Mouse (Mus musculus) hindbrain, embryonic 11.5 days (tissue): ENCODE results near the gene Olfr1243. TPM values are rescaled to one million over a fixed set of nuclear protein-coding genes. Genes with fewer than 3 reads are reported as not detected.
"Not testable (repeated sequence)": the region's sequence is repeated elsewhere in the genome, so short reads cannot be mapped to it uniquely, and the experiment has no call there.

Source experiments
- ATAC-seq: fragments of 200-750 bp; cut with Nextera tagmentation; 2 replicates; pipeline ENCODE4 v1.8.0; 2017; ENCODE audit warnings: mild to moderate bottlenecking, moderate TSS enrichment, moderate library complexity; ENCODE audit not compliant: low FRiP score
- DNase-seq: peaks from one replicate; pipeline ENCODE4 v3.0.0-alpha.2; 2015; ENCODE audit warnings: low spot score
- H3K27ac ChIP-seq: fragments of 300-500 bp; sonication (generic); 2 replicates; pipeline ENCODE4 v1.5.1; 2014; ENCODE audit warnings: mild to moderate bottlenecking, low read depth, low read length
- H3K27me3 ChIP-seq: fragments of 300-500 bp; sonication (generic); 2 replicates; pipeline ENCODE4 v1.6.1; 2014; ENCODE audit warnings: mild to moderate bottlenecking, low read length, moderate library complexity, mixed read lengths; ENCODE audit not compliant: control insufficient read depth, insufficient read depth
- H3K36me3 ChIP-seq: fragments of 300-500 bp; sonication (generic); 2 replicates; pipeline ENCODE4 v1.6.1; 2014; ENCODE audit warnings: mild to moderate bottlenecking, low read length, moderate library complexity, mixed read lengths; ENCODE audit not compliant: control insufficient read depth, insufficient read depth
- H3K4me1 ChIP-seq: fragments of 300-500 bp; sonication (generic); replicated peaks from 2 replicates; pipeline ENCODE4 v1.6.1; 2014; ENCODE audit warnings: low read length, mixed read lengths; ENCODE audit not compliant: control insufficient read depth, insufficient read depth
- H3K4me2 ChIP-seq: fragments of 300-500 bp; sonication (generic); replicated peaks from 2 replicates; pipeline ENCODE4 v1.6.1; 2014; ENCODE audit warnings: mild to moderate bottlenecking, low read depth, low read length
- H3K4me3 ChIP-seq: fragments of 300-500 bp; sonication (generic); 2 replicates; pipeline ENCODE4 v1.5.1; 2014; ENCODE audit warnings: low read depth, low read length
- H3K9ac ChIP-seq: fragments of 300-500 bp; sonication (generic); 2 replicates; pipeline ENCODE4 v1.6.1; 2014; ENCODE audit warnings: low read depth, low read length
- H3K9me3 ChIP-seq: fragments of 300-500 bp; sonication (generic); 2 replicates; pipeline ENCODE4 v1.6.1; 2016; ENCODE audit warnings: low read length; ENCODE audit not compliant: control insufficient read depth
- WGBS: fragments of 180-500 bp; shearing (Covaris S2); extraction: QIAGEN DNeasy Blood & Tissue Kit; methylation state at CpG from one replicate; pipeline ENCODE4 v1.1.7; 2014; 5-methylcytosine and 5-hydroxymethylcytosine counted together
- polyA plus RNA-seq: library from polyadenylated mRNA; unstranded; fragments of >200 nt; fragmentation: Nextera tagmentation; extraction: Ambion mirVana; gene quantifications from 2 replicates; pipeline ENCODE4 v1.2.1, GENCODE M21; 2014

Gene Olfr1243
- polyA plus RNA-seq, result not detected in 2 replicates

- 91% methylated on average over 1 of the region's 1 CpGs for WGBS
- ATAC-seq (no peak), DNase-seq (no peak)
- Histone ChIP-seq H3K36me3 (no peaks in the 10 kb centered on the region), H3K9ac (no peak within 1 kb of the TSS), H3K27me3 (no peaks in the 10 kb centered on the region), H3K4me2 (no peak within 1 kb of the TSS), H3K4me1 (no peaks in the 10 kb centered on the region), H3K4me3 (no peak within 1 kb of the TSS), H3K9me3 (no peaks in the 10 kb centered on the region), H3K27ac (no peak within 1 kb of the TSS)
Measured at GRCm38 (mm10) chr2:89531387-89531786, at the start of gene Olfr1243. TSS of gene Olfr1243 (minus strand) at chr2:89531487.

GRCm38 (mm10) chr2:89578347-89578746 is 47.1 kb upstream of the Olfr1243 start, which contains the start of gene Olfr1245:
TSS of gene Olfr1245 (minus strand) at chr2:89578447.
- H3K4me1 ChIP-seq, result no peaks in the 10 kb centered on the region
- no peak within 1 kb of the TSS for H3K27ac ChIP-seq
- ATAC-seq (no peak), DNase-seq (no peak)
- H3K36me3 ChIP-seq, result no peaks in the 10 kb centered on the region
- no peaks in the 10 kb centered on the region for H3K9me3 ChIP-seq
- WGBS, result 90% methylated on average over 1 of the region's 1 CpGs
- H3K4me3 ChIP-seq, result no peak within 1 kb of the TSS
- H3K27me3 ChIP-seq, result no peaks in the 10 kb centered on the region
- H3K9ac ChIP-seq, result no peak within 1 kb of the TSS
- H3K4me2 ChIP-seq, result no peak within 1 kb of the TSS

GRCm38 (mm10) chr2:89562706-89563105 is 31.4 kb upstream of the Olfr1243 start:
- not testable (repeated sequence) for ATAC-seq, H3K4me3 ChIP-seq, H3K9me3 ChIP-seq, H3K36me3 ChIP-seq, H3K9ac ChIP-seq, H3K27me3 ChIP-seq, H3K4me2 ChIP-seq, H3K4me1 ChIP-seq, DNase-seq, H3K27ac ChIP-seq
- 65% methylated on average over 2 of the region's 2 CpGs for WGBS

DNA sequence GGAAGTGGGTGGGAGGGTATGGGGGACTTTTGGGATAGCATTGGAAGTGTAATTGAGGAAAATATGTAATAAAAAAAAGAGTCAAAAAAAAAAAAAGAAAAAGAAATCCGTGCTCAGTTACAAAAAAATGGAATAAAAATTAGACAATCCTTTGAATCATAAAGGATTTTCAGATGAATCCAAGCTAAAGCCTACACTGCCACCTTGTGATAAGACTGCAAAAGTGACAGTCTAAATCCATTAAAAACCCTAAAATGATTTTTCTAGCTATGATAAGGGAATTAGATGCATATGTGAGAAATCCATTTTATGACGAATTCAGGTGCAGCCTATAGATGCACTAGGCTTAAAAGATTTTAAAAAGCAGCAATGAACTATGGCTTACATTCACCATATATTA is 13.2 kb upstream of the Olfr1243 start:
- WGBS, result 64% methylated on average over 2 of the region's 2 CpGs
- no peak for ATAC-seq

DNA sequence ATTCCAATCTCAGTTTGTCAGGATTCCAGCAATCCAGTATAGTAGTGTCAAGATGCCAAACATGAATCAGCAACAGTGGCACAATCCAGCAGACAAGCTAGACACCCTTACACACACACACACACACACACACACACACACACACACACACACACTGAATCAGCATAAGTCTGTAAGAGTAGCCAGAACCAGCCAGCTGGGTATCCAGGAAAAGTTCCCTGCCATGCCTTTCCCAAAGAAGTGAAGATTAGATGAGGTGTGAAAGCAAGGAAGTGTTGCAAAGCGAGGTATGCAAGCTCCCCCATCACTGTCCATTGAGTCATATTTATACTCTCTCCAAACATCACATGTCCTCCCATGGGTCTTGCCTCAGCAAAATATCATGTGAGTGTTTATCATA is 8.6 kb upstream of the Olfr1243 start:
- H3K27ac ChIP-seq, result no peak overlapping the region
- H3K27me3 ChIP-seq, result no peaks in the 10 kb centered on the region
- H3K4me2 ChIP-seq, result no peak overlapping the region
- H3K4me1 ChIP-seq, result no peaks in the 10 kb centered on the region
- H3K4me3 ChIP-seq, result no peak overlapping the region
- ATAC-seq (no peak), DNase-seq (no peak)
- H3K9me3 ChIP-seq, result no peaks in the 10 kb centered on the region
- H3K9ac ChIP-seq, result no peak overlapping the region
- 71% methylated on average over 1 of the region's 1 CpGs for WGBS
- H3K36me3 ChIP-seq, result no peaks in the 10 kb centered on the region

More for the DNA sequence above, 13.2 kb upstream of the Olfr1243 start:
- H3K36me3 ChIP-seq, result no peaks in the 10 kb centered on the region
- H3K4me2 ChIP-seq, result no peak overlapping the region
- no peaks in the 10 kb centered on the region for H3K27me3 ChIP-seq
- H3K4me1 ChIP-seq, result no peaks in the 10 kb centered on the region
- H3K27ac ChIP-seq, result no peak overlapping the region
- no peak overlapping the region for H3K9ac ChIP-seq
- H3K9me3 ChIP-seq, result no peaks in the 10 kb centered on the region
- H3K4me3 ChIP-seq, result no peak overlapping the region
- DNase-seq, result peak; percentile 6

DNA sequence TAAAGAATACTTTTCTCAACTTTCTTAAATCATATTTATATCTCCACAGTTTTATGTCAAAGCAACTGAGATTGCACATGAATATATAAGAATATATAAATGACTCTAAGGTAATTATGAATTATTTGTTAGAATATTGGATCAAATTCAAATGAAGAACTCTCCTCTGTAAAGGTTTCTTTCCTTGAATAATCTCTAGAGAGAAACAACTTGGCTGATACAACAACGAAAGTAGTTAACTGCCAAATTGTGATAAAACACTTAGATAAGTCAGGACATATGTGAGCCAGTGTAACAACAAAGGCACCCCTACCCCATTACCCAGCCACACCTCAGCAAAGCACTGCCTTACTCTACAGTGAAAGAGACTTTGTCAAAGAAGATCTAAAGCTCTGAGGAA is 33.1 kb downstream of the Olfr1243 start, which contains the start of gene Olfr1242:
TSS of gene Olfr1242 (minus strand) at position 101 of the 400 bp plus-strand sequence.
- Histone ChIP-seq H3K4me3 (no peak within 1 kb of the TSS), H3K36me3 (no peaks in the 10 kb centered on the region), H3K27me3 (no peaks in the 10 kb centered on the region), H3K4me2 (no peak within 1 kb of the TSS), H3K4me1 (no peaks in the 10 kb centered on the region), H3K9me3 (no peaks in the 10 kb centered on the region), H3K27ac (no peak within 1 kb of the TSS), H3K9ac (no peak within 1 kb of the TSS)
- DNase-seq (no peak), ATAC-seq (no peak)
- WGBS, result 92% methylated on average over 1 of the region's 1 CpGs

- H3K27me3 ChIP-seq, result no peaks in the 10 kb centered on the region
- no peak within 1 kb of the TSS for H3K4me2 ChIP-seq
Measured at GRCm38 (mm10) chr2:89487026-89487425, 44.3 kb downstream of the Olfr1243 start, which contains the start of gene Olfr1241. TSS of gene Olfr1241 (minus strand) at chr2:89487126.

More at GRCm38 (mm10) chr2:89487026-89487425, 44.3 kb downstream of the Olfr1243 start, which contains the start of gene Olfr1241:
- no peak within 1 kb of the TSS for H3K9ac ChIP-seq
- H3K27ac ChIP-seq, result no peak within 1 kb of the TSS
- ATAC-seq (no peak), DNase-seq (no peak)
- no peaks in the 10 kb centered on the region for H3K9me3 ChIP-seq
- H3K4me3 ChIP-seq, result no peak within 1 kb of the TSS
- no peaks in the 10 kb centered on the region for H3K36me3 ChIP-seq
- H3K4me1 ChIP-seq, result no peaks in the 10 kb centered on the region

Other genes starting within 250 kb of the Olfr1243 start
- gene Olfr1229, start 243.5 kb downstream of the Olfr1243 start, polyA plus RNA-seq, result not detected in 2 replicates
- not detected in 2 replicates for gene Olfr1230, start 234.2 kb downstream of the Olfr1243 start, polyA plus RNA-seq
- not detected in 2 replicates for gene Olfr1231, start 224.4 kb downstream of the Olfr1243 start, polyA plus RNA-seq
- gene Olfr1232, start 201.8 kb downstream of the Olfr1243 start, polyA plus RNA-seq, result not detected in 2 replicates
- gene Olfr1233, start 189.1 kb downstream of the Olfr1243 start, polyA plus RNA-seq, result not detected in 2 replicates
- not detected in 2 replicates for gene Olfr1234, start 166.6 kb downstream of the Olfr1243 start, polyA plus RNA-seq
- not detected in 2 replicates for gene Olfr1238, start 121.8 kb downstream of the Olfr1243 start, polyA plus RNA-seq
- not detected in 2 replicates for gene Olfr1239, start 111.1 kb downstream of the Olfr1243 start, polyA plus RNA-seq
- gene Olfr1240, start 88.5 kb downstream of the Olfr1243 start, polyA plus RNA-seq, result not detected in 2 replicates
- gene Olfr1241, start 44.4 kb downstream of the Olfr1243 start, polyA plus RNA-seq, result not detected in 2 replicates
- not detected in 2 replicates for gene Olfr1242, start 33.2 kb downstream of the Olfr1243 start, polyA plus RNA-seq
- gene Olfr1245, start 47.0 kb upstream of the Olfr1243 start, polyA plus RNA-seq, result not detected in 2 replicates
- gene Olfr1246, start 61.7 kb upstream of the Olfr1243 start, polyA plus RNA-seq, result not detected in 2 replicates
- not detected in 2 replicates for gene Olfr1247, start 82.6 kb upstream of the Olfr1243 start, polyA plus RNA-seq
- not detected in 2 replicates for gene Olfr1248, start 86.8 kb upstream of the Olfr1243 start, polyA plus RNA-seq
- not detected in 2 replicates for gene Olfr1249, start 103.5 kb upstream of the Olfr1243 start, polyA plus RNA-seq
- gene Olfr1250, start 130.0 kb upstream of the Olfr1243 start, polyA plus RNA-seq, result not detected in 2 replicates
- not detected in 2 replicates for gene Olfr1251, start 140.4 kb upstream of the Olfr1243 start, polyA plus RNA-seq
- not detected in 2 replicates for gene Olfr1252, start 193.5 kb upstream of the Olfr1243 start, polyA plus RNA-seq
- gene Olfr1253, start 225.6 kb upstream of the Olfr1243 start, polyA plus RNA-seq, result not detected in 2 replicates